Mouse (Mus musculus) bone marrow macrophage, adult 2 months (primary cell): ENCODE results near the gene Wipf2. TPM values are rescaled to one million over a fixed set of nuclear protein-coding genes. Genes with fewer than 3 reads are reported as not detected.
"Not testable (repeated sequence)": the region's sequence is repeated elsewhere in the genome, so short reads cannot be mapped to it uniquely, and the experiment has no call there.

Experiments used
- H3K27ac ChIP-seq: 2 replicates; pipeline ENCODE4 v1.5.1; 2012; ENCODE audit warnings: low read depth, low read length; ENCODE audit not compliant: insufficient read depth
- H3K4me1 ChIP-seq: 2 replicates; pipeline ENCODE4 v1.6.1; 2012; ENCODE audit warnings: low read length; ENCODE audit not compliant: control insufficient read depth, insufficient read depth
- H3K4me3 ChIP-seq: 2 replicates; pipeline ENCODE4 v1.5.1; 2012; ENCODE audit warnings: mild to moderate bottlenecking, low read length, moderate library complexity; ENCODE audit not compliant: insufficient read depth
- CTCF ChIP-seq: IDR thresholded peaks from 2 replicates; pipeline ENCODE4 v1.5.1; 2012; ENCODE audit warnings: low read depth, mild to moderate bottlenecking, low read length, moderate library complexity
- POLR2A ChIP-seq: IDR thresholded peaks from 2 replicates; pipeline ENCODE4 v1.6.1; 2012; ENCODE audit warnings: mild to moderate bottlenecking, low read depth, low read length, borderline replicate concordance
- polyA plus RNA-seq: library from polyadenylated mRNA; stranded (reverse); fragments of >200 nt; gene quantifications from 2 replicates; pipeline ENCODE4 v1.2.4, GENCODE M21; 2012; ENCODE audit not compliant: missing spikeins, insufficient read depth, insufficient read length

Wipf2 gene
- polyA plus RNA-seq, result 16.9 and 20.5 TPM in 2 replicates

DNA sequence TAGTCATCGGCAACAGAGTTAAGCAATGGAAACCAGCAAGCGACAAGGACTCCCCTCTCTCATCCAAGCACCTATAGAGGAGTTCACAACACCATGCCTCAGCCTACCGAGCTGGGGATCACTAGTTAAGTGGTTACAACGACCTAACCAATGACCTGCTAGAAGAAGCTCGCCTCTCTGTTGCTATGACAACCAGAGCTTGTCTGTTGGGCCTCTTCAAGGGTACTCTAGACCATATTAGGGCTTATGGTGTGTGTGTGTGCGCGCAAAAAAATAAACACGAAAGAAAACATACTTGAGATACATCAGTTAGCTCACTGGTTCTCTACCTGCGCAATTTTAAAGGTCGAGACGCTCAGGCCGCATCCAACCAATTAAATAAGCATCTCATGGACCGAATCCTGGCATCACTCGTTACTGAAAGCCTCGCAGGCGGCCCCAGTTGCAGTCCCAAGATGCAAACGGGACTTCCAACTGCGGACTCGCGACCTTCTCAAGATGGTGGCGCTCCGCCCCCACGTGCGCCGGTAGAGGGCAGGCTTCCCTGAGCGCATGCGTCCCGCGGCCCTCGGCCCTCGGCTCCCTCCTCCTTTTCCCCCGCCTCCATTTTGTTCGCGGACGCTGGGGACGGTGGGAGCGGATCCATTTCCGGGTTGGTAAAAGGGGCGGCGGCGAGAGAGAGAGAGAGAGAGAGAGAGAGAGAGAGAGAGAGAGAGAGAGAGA, at the start of gene Wipf2:
Gene Wipf2 (plus strand): TSS at position 611 of the 723 bp plus-strand sequence.
- H3K27ac ChIP-seq, result peak within 1 kb of the TSS; percentile 51
- H3K4me1 ChIP-seq, result peaks cover 8% of the 10 kb centered on the region
- H3K4me3 ChIP-seq, result peak within 1 kb of the TSS; percentile 81
- TF ChIP-seq POLR2A (no peak), CTCF (no peak)

DNA sequence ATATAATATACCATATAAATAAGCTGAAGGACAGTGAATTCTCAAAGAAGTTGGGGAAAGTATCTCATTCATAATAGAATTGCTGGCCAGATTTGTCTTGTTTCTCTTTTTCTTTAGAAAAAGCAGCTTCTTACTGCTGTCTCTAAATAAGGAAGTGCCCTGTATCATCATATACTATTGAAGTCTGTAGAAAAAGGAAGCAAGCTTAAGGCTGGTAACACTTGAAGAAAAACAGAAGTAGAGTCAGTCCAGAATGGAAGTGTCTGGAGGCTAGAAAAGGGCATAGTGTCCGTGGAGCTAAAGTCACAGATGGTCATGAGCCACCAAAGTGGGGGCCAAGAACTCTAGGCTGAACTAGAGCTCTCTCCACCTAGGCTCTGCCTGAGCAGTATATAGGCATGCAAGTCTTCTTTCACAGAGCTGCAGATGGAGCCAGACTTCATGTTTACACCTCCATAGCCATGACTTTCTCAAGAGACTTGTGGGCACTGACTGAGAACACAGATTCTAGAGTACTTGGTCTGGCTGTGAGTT, 46.7 kb upstream of the Wipf2 start:
- TF ChIP-seq POLR2A (no peak), CTCF (no peak)
- no peak overlapping the region for H3K4me3 ChIP-seq
- H3K4me1 ChIP-seq, result peaks cover 36% of the 10 kb centered on the region
- peak overlapping the region; percentile 82 for H3K27ac ChIP-seq

DNA sequence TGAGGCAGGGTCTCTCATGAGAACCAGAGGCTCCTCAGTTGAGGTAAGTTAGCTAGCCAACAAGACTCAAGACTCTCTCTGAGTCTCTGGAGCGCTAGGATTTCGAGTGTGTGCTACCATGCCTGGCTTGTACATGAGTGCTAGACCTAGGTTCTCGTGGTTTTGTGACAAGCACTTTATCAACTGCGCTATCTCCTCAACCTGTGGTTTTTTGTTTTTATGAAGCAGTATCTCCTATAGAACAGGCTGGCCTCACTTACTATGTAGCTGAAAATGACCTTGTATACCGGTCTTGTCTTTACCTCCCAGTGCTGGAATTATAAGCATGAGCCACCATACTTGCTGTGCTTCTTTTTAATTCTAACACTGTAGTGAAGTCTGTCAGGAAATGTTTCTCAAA, 42.5 kb upstream of the Wipf2 start:
- no peak overlapping the region for H3K4me3 ChIP-seq
- H3K27ac ChIP-seq, result no peak overlapping the region
- no peak for TF ChIP-seq CTCF
- no peak for TF ChIP-seq POLR2A
- H3K4me1 ChIP-seq, result peaks cover 9% of the 10 kb centered on the region

DNA sequence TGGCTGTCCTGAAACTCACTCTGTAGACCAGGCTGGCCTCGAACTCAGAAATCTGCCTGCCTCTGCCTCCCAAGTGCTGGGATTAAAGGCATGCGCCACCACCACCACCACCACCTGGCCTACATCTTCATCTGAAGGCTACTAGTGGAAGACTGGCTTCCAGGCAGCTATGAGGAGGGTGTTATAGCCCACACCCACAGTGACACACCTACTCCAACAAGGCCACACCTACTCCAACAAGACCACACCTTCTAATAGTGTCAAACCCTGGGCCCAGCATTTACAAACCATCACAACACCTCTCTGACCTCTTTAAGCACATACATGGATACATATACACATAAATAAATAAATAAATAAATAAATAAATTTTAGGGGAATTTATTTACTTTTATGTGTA, 37.4 kb upstream of the Wipf2 start:
- H3K27ac ChIP-seq, H3K4me3 ChIP-seq: not testable (repeated sequence)

DNA sequence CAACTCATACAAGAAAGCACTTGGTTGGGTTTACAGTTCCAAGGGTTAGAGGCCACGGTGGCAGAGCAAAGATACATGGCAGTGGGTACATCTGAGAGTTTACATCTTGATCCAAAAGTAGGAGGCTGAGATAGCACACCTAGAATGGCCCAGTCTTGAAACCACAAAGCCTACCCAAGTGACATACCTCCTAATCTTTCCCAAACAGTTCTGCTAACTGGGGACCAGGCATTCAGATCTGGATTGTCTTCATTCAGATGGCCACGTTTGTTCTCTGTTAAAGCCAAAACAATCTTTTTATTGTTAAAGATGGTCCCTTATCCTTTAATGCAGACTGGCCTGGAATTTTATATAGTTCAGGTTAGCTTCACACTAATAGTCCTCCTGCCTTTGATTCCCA, 35.6 kb upstream of the Wipf2 start:
- TF ChIP-seq POLR2A, result no peak
- TF ChIP-seq CTCF, result no peak
- Histone ChIP-seq H3K4me3 (no peak overlapping the region), H3K27ac (no peak overlapping the region), H3K4me1 (no peaks in the 10 kb centered on the region)

More for the DNA sequence above, 37.4 kb upstream of the Wipf2 start:
- not testable (repeated sequence) for H3K4me1 ChIP-seq

DNA sequence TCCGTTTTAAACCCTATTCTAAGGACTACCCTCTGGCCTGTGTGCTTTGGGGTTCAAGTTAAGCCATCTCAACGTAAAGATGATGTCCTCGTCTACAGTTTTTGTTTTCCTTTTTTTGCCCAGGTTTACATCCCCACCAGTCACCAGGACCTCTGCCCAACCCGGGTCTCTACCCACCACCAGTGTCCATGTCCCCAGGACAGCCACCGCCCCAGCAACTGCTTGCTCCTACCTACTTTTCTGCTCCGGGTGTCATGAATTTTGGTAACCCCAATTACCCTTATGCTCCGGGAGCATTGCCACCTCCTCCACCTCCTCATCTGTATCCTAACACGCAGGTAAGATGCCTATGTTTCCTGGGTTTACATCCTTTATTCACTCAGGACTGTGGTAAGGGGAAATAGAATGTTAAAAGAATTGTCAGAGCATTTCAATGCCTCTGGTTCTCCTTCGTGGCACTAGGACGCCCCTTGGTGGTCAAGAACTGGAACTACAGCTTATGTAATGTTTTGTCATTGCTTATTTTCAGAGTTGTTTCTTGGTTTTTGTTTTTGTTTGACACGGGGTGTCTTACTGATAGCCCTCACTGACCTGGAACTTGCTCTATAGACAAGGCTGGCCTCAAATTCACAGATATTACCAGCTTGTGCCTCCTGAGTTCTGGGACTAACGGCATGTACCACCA, 34.2 kb upstream of the Wipf2 start:
- H3K4me3 ChIP-seq, result no peak overlapping the region
- TF ChIP-seq CTCF, result no peak
- TF ChIP-seq POLR2A, result no peak
- H3K4me1 ChIP-seq, result no peaks in the 10 kb centered on the region
- no peak overlapping the region for H3K27ac ChIP-seq

DNA sequence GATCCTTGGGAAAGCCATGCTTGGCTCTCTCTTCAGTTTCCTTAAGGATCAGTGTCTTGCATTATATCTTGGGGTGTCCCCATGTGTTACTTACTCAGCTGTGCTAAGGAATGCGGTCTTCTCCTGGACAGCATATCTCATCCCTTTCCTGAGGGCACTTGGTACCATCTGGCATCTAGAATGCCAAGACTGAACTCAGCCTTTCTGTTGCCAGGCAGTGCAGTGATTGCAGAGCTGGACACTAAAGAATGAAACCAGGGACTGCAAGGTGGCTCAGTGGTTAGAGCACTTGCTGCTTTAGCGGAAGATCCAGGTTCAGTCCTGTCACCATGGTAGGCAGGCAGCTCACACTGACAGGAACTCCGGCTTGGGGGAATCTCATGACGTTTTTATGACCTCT, 33.6 kb upstream of the Wipf2 start:
- H3K27ac ChIP-seq, result no peak overlapping the region
- H3K4me3 ChIP-seq, result no peak overlapping the region
- TF ChIP-seq POLR2A, result no peak
- TF ChIP-seq CTCF, result no peak
- H3K4me1 ChIP-seq, result no peaks in the 10 kb centered on the region

DNA sequence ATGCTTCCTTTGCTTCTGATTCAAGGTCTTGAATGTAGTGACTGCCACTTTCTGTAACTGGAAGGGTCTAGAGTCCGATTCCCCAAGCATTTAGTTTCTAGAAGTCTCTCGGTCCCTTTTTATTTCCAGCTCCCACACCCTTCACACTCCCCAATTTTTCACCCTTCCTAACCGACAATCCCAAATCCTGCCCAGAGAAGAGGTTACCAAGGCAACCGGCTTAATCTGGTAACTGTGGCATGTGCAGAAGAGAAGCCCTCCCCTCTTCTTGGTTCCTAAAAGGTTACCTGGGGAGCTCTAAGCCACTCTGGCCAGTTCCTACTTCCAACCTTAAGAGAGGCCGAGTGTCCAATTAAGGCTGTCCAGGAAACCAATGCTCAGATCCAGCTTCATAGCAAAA, 28.1 kb upstream of the Wipf2 start:
- no peak overlapping the region for H3K27ac ChIP-seq
- TF ChIP-seq POLR2A, result no peak
- no peak for TF ChIP-seq CTCF
- no peaks in the 10 kb centered on the region for H3K4me1 ChIP-seq
- H3K4me3 ChIP-seq, result no peak overlapping the region

DNA sequence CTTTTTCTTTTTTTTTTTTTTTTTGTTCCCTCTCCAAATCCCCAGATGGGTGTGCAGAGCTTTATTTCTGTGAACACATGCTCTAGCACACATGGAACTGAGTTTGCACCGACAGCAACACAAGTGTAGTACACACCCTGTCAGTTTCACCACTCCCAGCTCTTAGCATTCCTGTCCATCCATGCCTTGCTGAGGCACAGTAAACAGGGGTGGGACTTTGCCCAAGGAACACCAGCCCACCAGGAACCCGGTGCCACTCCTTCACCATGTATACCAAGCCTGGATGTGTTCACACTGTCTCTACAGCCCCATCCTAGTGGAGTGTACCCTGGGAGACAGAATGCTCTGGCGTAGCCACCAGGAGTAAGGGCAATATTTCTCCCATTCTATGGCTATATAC, 27.7 kb upstream of the Wipf2 start:
- no peaks in the 10 kb centered on the region for H3K4me1 ChIP-seq
- no peak overlapping the region for H3K27ac ChIP-seq
- no peak overlapping the region for H3K4me3 ChIP-seq
- TF ChIP-seq CTCF, result no peak
- TF ChIP-seq POLR2A, result no peak

DNA sequence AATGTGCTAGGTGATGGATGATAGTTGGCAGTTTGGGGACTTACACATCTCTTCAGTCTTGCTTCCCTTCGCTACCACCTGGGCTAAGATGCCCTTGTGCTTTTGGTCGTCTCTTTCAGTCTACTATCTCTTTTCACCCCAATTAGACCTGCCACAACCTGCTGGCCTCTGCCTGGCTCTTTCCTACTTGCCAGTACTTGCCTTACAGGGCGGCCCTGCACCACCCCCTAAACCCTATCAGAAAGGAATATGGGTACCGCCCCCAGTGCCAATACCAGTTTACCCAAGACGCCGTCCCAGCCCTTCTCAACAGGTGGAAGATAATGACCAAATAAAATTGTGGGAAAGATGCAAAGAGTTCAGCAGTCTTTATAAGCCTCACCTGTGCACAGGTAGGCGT, 27.3 kb upstream of the Wipf2 start:
- Histone ChIP-seq H3K4me3 (no peak overlapping the region), H3K27ac (no peak overlapping the region), H3K4me1 (no peaks in the 10 kb centered on the region)
- TF ChIP-seq CTCF (no peak), POLR2A (no peak)
